Mouse (Mus musculus): Measurements from ENCODE around the gene Fam19a4. TPM values are rescaled to one million over a fixed set of nuclear protein-coding genes. Genes with fewer than 3 reads are reported as not detected.

Fam19a4 gene
- 0.73 and 0.80 TPM in 2 replicates for polyA plus RNA-seq (2015; fragmentation: Nextera tagmentation; extraction: Ambion mirVana)

DNA sequence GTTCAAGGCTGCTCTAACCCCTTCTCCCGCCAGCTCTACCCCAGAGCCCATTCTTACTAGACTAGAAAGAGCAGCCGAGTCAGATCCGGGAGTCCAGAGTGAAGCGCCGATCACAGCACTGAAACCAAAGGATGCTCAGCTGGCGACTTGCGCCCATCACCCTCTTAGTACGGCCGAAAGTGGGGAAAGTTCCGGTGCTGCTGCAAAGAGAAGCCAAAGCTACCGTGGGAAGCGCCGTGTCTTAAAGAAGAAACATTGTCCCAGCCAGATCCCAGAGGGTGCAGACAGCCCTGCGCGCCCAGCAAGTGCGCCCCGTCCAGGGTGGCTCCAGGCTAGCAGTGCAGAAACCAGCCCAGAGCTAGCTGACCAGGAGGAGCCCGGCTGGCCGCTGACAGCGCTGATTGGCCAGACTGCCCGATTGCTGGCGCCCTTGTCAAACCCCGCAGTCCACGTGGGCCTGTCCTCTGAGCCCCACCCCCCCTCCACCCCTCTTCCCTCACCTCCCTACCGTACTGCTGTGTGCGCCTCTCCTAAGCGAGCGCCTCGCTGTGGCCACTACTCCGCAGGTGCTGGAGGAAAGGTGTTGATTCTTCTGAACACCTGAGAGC is at the start of gene Fam19a4:
TSS of gene Fam19a4 (minus strand) at position 340 of the 608 bp plus-strand sequence.
- Histone ChIP-seq H3K4me3 (replicated peaks; ENCODE audit: low read length) (peak within 1 kb of the TSS; percentile 36), H3K9me3 (ENCODE audit: control insufficient read depth, low read length) (no peaks in the 10 kb centered on the region), H3K27me3 (replicated peaks; ENCODE audit: control insufficient read depth, insufficient read depth, low read length) (peaks cover 17% of the 10 kb centered on the region), H3K4me2 (ENCODE audit: low read length) (peak within 1 kb of the TSS; percentile 56), H3K36me3 (ENCODE audit: control insufficient read depth, insufficient read depth) (no peaks in the 10 kb centered on the region), H3K4me1 (replicated peaks; ENCODE audit: control insufficient read depth, insufficient read depth, low read length) (peaks cover 11% of the 10 kb centered on the region), H3K9ac (replicated peaks; ENCODE audit: low read depth, low read length) (no peak within 1 kb of the TSS), H3K27ac (ENCODE audit: low read length) (no peak within 1 kb of the TSS)
- peak; percentile 81 for ATAC-seq
- under 1% methylated on average over 29 of the region's 30 CpGs for WGBS

DNA sequence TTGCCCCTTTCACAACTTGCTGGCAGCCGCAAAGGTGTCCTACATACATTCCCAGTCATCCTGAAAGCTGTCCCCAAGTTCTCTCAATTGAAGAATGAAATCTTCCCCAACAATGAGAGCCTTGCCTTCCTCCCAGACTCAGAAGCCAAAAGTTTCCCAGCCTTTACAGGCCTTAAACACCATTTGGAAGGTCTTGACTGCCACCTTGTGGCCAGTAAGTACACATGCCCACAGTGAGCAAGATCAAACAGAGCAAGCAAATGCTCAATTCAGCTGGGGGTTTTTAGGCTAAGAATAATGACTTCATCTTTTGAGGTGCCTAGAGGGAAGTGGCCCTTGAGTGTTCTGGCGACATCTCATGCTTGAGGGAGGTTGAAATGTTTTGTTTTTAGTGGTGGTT is 46.6 kb upstream of the Fam19a4 start:
- Histone ChIP-seq H3K36me3 (ENCODE audit: control insufficient read depth, insufficient read depth) (no peaks in the 10 kb centered on the region), H3K27me3 (replicated peaks; ENCODE audit: control insufficient read depth, insufficient read depth, low read length) (no peaks in the 10 kb centered on the region), H3K9ac (replicated peaks; ENCODE audit: low read depth, low read length) (no peak overlapping the region), H3K27ac (ENCODE audit: low read length) (no peak overlapping the region), H3K9me3 (ENCODE audit: control insufficient read depth, low read length) (no peaks in the 10 kb centered on the region), H3K4me3 (replicated peaks; ENCODE audit: low read length) (no peak overlapping the region), H3K4me2 (ENCODE audit: low read length) (no peak overlapping the region), H3K4me1 (replicated peaks; ENCODE audit: control insufficient read depth, insufficient read depth, low read length) (peaks cover 8% of the 10 kb centered on the region)
- WGBS: 22% methylated on average over 2 of the region's 2 CpGs
- ATAC-seq: peak; percentile 88

DNA sequence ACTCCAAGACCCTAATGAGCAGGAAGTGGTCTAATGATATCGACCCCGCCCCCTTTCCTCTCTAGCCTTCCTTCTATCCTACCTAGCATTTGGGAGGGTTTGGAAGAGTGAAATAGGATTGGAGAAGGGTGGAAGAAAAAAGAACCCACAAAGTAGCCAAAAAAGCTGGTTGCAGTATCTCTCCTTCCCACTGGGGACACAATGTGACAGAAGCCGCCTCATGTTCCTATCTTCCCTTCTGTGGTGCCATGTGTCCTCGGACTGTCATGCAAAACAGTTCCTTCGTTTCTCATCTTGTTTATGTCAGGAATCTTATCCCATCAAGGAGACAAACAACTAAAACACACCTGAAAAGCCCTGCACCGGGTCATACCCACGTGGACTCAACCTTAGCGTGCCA is 45.9 kb upstream of the Fam19a4 start:
- Histone ChIP-seq H3K4me2 (ENCODE audit: low read length) (no peak overlapping the region), H3K27ac (ENCODE audit: low read length) (no peak overlapping the region), H3K36me3 (ENCODE audit: control insufficient read depth, insufficient read depth) (no peaks in the 10 kb centered on the region), H3K27me3 (replicated peaks; ENCODE audit: control insufficient read depth, insufficient read depth, low read length) (0 out of 2 replicates have a peak, but pooled peaks cover 2% of the 10 kb centered on the region), H3K9me3 (ENCODE audit: control insufficient read depth, low read length) (no peaks in the 10 kb centered on the region), H3K9ac (replicated peaks; ENCODE audit: low read depth, low read length) (no peak overlapping the region), H3K4me1 (replicated peaks; ENCODE audit: control insufficient read depth, insufficient read depth, low read length) (peaks cover 9% of the 10 kb centered on the region), H3K4me3 (replicated peaks; ENCODE audit: low read length) (no peak overlapping the region)
- 86% methylated on average over 8 of the region's 8 CpGs for WGBS
- ATAC-seq: no peak

DNA sequence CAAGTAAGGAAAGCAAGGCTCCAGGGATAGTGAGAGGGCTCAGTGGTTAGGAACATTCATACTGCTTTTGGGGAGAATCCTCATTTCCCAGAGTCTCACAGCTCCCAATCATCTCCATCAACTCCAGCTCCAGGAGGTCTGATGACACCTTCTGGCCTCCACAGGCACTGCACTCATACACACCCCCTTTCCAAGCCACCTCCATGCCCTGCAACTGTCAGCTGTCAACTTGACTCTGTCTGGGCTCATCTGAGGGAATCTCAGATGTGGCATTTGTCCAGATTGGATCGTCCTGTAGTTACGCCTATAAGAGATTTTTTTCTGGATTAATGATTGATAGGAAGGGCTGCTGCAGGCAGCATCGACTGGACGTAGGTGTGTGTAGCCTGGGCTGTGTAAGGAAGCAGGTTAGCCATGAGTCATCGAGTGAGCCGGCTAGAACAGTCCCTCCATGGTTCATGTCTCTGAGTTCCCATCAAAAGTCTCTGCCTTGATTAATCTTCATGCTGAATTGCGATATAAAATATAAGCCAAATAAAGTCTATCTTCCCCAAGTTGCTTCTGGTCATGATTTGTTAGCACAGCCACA is 44.1 kb upstream of the Fam19a4 start:
- H3K4me2 ChIP-seq (ENCODE audit: low read length): no peak overlapping the region
- no peak overlapping the region for H3K4me3 ChIP-seq (replicated peaks; ENCODE audit: low read length)
- H3K4me1 ChIP-seq (replicated peaks; ENCODE audit: control insufficient read depth, insufficient read depth, low read length): peaks cover 9% of the 10 kb centered on the region
- H3K27me3 ChIP-seq (replicated peaks; ENCODE audit: control insufficient read depth, insufficient read depth, low read length): 0 out of 2 replicates have a peak, but pooled peaks cover 2% of the 10 kb centered on the region
- ATAC-seq: no peak
- 84% methylated on average over 7 of the region's 7 CpGs for WGBS
- H3K27ac ChIP-seq (ENCODE audit: low read length): no peak overlapping the region
- H3K9me3 ChIP-seq (ENCODE audit: control insufficient read depth, low read length): no peaks in the 10 kb centered on the region
- no peaks in the 10 kb centered on the region for H3K36me3 ChIP-seq (ENCODE audit: control insufficient read depth, insufficient read depth)
- no peak overlapping the region for H3K9ac ChIP-seq (replicated peaks; ENCODE audit: low read depth, low read length)

DNA sequence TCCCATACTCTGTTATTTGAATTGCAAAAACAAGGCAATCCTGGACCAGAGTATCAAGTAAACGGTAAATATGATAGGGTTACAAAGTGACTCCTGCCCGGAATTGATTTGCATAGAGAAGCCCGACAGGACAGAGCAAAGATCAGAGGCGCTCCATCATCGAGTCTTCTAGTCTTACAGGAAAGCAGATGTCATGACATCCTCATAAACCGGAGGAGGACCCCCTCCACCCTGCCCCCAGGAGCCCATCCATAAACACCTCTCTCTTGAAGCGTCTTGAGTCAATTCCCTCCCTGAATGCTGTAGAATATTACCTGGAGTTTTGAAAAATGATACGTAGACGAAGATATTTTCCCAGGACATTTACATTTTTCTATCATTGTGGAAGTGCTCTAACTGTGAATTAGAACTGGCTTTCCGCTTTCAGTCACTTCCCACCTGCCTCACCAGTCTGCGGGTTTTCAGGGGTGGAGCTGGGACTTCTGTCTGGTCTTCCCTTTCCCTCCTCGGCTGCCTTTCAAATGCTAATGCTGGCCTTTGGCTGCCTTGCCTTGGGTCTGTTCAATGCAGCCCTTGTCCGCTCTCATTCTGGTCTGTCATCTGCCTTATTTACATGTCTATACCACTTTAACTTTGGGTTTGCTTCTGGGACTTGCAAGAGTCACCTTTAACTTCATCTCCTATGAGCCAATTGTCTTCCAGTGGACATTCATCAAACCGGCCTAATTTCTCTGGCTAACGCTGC is 41.9 kb upstream of the Fam19a4 start:
- H3K9ac ChIP-seq (replicated peaks; ENCODE audit: low read depth, low read length): no peak overlapping the region
- no peaks in the 10 kb centered on the region for H3K9me3 ChIP-seq (ENCODE audit: control insufficient read depth, low read length)

DNA sequence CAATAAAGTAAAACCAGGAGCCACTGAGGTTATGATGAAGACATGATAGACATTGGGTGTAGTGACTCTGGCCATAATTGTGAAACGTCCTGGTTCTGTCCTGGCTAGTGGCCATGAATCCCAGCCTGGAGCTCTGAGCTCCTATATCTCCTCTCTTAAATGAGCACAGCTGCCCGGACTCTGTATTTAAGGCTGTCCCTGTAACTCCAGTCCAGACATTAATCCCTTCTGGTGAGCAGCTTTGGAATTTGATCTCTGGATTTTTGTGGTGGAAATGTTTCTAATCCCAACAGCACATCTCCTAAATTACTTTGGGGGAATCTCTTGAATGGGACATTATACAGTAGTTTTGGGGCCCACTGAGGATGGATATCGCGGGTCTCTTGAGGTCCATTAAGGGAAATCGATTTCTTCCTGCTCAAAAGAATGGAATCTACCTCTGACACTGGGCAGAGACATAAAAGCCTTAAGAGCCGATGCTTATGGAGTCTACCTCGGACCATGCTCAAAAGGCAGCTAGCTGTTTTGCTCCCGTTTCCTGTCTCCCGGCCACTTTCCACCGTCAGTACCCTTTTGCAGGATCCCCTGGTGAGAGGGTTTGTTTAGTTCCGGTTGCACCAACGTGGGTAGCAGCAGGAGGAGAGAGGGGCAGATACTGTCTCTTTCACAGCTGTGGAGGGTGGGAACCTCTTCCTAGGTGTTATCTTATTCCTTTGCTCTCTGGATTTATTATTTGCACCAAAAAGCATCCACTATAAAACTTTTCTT is 41.2 kb upstream of the Fam19a4 start:
- WGBS: 28% methylated on average over 12 of the region's 12 CpGs
- ATAC-seq: no peak
- no peak overlapping the region for H3K9ac ChIP-seq (replicated peaks; ENCODE audit: low read depth, low read length)

More for the DNA sequence above, 41.9 kb upstream of the Fam19a4 start:
- H3K4me2 ChIP-seq (ENCODE audit: low read length): 0 out of 2 replicates have a peak overlapping the region, but pooled peaks have one; percentile 11
- 0 out of 2 replicates have a peak, but pooled peaks cover 2% of the 10 kb centered on the region for H3K27me3 ChIP-seq (replicated peaks; ENCODE audit: control insufficient read depth, insufficient read depth, low read length)
- no peak overlapping the region for H3K4me3 ChIP-seq (replicated peaks; ENCODE audit: low read length)
- H3K27ac ChIP-seq (ENCODE audit: low read length): no peak overlapping the region
- no peaks in the 10 kb centered on the region for H3K36me3 ChIP-seq (ENCODE audit: control insufficient read depth, insufficient read depth)
- peaks cover 9% of the 10 kb centered on the region for H3K4me1 ChIP-seq (replicated peaks; ENCODE audit: control insufficient read depth, insufficient read depth, low read length)
- 5% methylated on average over 15 of the region's 15 CpGs for WGBS
- ATAC-seq: peak; percentile 26; the same call in 1 of the 2 replicates

DNA sequence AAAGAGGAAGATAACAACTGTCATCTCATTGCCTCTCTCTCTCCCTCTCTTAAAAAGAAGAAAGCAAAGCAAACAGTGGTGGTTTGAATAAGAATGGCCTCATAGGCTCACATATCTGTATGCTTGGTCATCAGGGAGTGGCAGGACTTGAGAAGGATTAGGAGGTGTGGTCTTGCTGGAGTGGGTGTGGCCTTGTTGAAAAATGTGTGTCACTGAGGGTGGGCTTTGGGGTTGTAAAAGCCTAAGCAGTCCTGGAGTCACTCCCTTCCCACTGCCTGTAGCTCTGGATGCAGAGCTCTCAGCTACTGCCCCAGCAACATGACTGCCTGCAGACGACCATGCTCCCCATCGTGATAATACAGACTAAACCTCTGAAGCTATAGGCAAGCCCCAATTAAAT is 22.1 kb upstream of the Fam19a4 start:
- no peak overlapping the region for H3K9ac ChIP-seq (replicated peaks; ENCODE audit: low read depth, low read length)
- WGBS: 88% methylated on average over 2 of the region's 2 CpGs
- no peaks in the 10 kb centered on the region for H3K27me3 ChIP-seq (replicated peaks; ENCODE audit: control insufficient read depth, insufficient read depth, low read length)
- H3K4me2 ChIP-seq (ENCODE audit: low read length): no peak overlapping the region
- no peak overlapping the region for H3K4me3 ChIP-seq (replicated peaks; ENCODE audit: low read length)
- H3K4me1 ChIP-seq (replicated peaks; ENCODE audit: control insufficient read depth, insufficient read depth, low read length): peaks cover 7% of the 10 kb centered on the region; the same call in 1 of the 2 replicates
- no peaks in the 10 kb centered on the region for H3K9me3 ChIP-seq (ENCODE audit: control insufficient read depth, low read length)
- H3K27ac ChIP-seq (ENCODE audit: low read length): no peak overlapping the region
- ATAC-seq: no peak
- no peaks in the 10 kb centered on the region for H3K36me3 ChIP-seq (ENCODE audit: control insufficient read depth, insufficient read depth)

More for the DNA sequence above, 41.2 kb upstream of the Fam19a4 start:
- no peak overlapping the region for H3K4me2 ChIP-seq (ENCODE audit: low read length)
- H3K36me3 ChIP-seq (ENCODE audit: control insufficient read depth, insufficient read depth): no peaks in the 10 kb centered on the region
- H3K4me3 ChIP-seq (replicated peaks; ENCODE audit: low read length): no peak overlapping the region
- no peak overlapping the region for H3K27ac ChIP-seq (ENCODE audit: low read length)
- no peaks in the 10 kb centered on the region for H3K9me3 ChIP-seq (ENCODE audit: control insufficient read depth, low read length)
- H3K27me3 ChIP-seq (replicated peaks; ENCODE audit: control insufficient read depth, insufficient read depth, low read length): 0 out of 2 replicates have a peak, but pooled peaks cover 2% of the 10 kb centered on the region
- H3K4me1 ChIP-seq (replicated peaks; ENCODE audit: control insufficient read depth, insufficient read depth, low read length): peaks cover 9% of the 10 kb centered on the region

DNA sequence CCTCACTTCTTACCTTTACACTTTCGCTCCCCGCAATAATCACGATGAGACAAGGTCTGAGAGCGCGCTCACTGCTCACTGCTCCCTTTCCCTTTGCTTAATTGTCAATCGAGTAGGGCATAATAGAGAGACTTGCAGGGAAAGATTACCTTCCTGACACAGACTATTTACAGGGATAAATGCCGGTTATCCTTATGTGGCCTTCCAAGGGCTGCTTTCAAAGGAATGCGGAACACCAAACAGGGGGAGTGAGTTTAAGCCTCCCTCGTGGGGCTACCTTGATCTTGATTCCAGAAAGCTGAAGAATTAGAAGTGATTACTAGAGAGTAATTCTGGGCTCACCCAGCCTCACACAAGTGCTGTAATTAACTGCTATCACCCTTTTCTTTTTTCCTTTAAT is 19.8 kb upstream of the Fam19a4 start:
- H3K9me3 ChIP-seq (ENCODE audit: control insufficient read depth, low read length): no peaks in the 10 kb centered on the region
- WGBS: 15% methylated on average over 9 of the region's 9 CpGs
- no peak overlapping the region for H3K27ac ChIP-seq (ENCODE audit: low read length)
- H3K4me2 ChIP-seq (ENCODE audit: low read length): no peak overlapping the region
- no peak; the same call in 1 of the 2 replicates for ATAC-seq
- no peaks in the 10 kb centered on the region for H3K27me3 ChIP-seq (replicated peaks; ENCODE audit: control insufficient read depth, insufficient read depth, low read length)
- H3K4me1 ChIP-seq (replicated peaks; ENCODE audit: control insufficient read depth, insufficient read depth, low read length): peaks cover 7% of the 10 kb centered on the region; the same call in 1 of the 2 replicates
- no peak overlapping the region for H3K4me3 ChIP-seq (replicated peaks; ENCODE audit: low read length)
- H3K36me3 ChIP-seq (ENCODE audit: control insufficient read depth, insufficient read depth): no peaks in the 10 kb centered on the region
- no peak overlapping the region for H3K9ac ChIP-seq (replicated peaks; ENCODE audit: low read depth, low read length)
